1 mouse cellular context compared by ENCODE assay signal in the genomic region with DNA sequence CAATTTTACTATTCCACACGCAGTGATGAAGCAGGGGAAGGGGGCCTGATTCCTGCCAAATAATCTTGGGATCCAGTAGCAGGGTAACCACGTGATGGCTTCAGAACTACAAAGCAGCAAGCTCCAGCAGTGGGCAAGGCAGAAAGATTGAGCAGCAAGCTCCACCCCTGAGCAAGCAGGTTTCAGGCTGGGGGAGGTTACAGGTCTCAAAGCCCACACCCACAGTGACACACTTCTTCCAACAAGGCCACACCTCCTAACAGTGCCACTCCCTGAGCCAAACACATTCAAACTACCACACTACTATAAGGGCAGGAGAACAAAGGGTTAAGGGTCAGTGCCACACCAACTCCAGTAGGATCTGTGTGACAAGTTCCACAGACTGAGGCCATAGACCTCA.
TF ChIP-seq lines count a peak whose summit lies in the region.

No protein-coding gene starts in this region.

TF ChIP-seq in ES-E14, 5 proteins besides CTCF, POLR2A, EP300 and RAD21 (continued from another document):
- TF ChIP-seq CHD2 (IDR thresholded peaks at IDR 0.05; ENCODE audit: low read depth, low read length) (no peak), ZC3H11A (IDR thresholded peaks at IDR 0.05; ENCODE audit: borderline replicate concordance, low read depth, low read length) (no peak), ZNF384 (IDR thresholded peaks at IDR 0.05; ENCODE audit: low read depth, low read length) (no peak), HCFC1 (IDR thresholded peaks at IDR 0.05; ENCODE audit: borderline replicate concordance, insufficient read depth, low read length) (no peak)
